Mouse (Mus musculus) cerebral cortex, adult 2 months (tissue): ENCODE data around the gene Krtap5-1.

Source experiments
- WGBS: fragments of 180-500 bp; shearing (Covaris S2); methylation state at CpG from one replicate; pipeline ENCODE4 v1.1.7; 2018; 5-methylcytosine and 5-hydroxymethylcytosine counted together

Krtap5-1 gene

GRCm38 (mm10) chr7:142296108-142296507 is 810 bp downstream of the Krtap5-1 start:
- 35% methylated on average over 4 of the region's 4 CpGs for WGBS

GRCm38 (mm10) chr7:142293851-142294250 is 3.1 kb downstream of the Krtap5-1 start:
- 2% methylated on average over 2 of the region's 2 CpGs for WGBS

GRCm38 (mm10) chr7:142285910-142286612 is 10.9 kb downstream of the Krtap5-1 start:
- 90% methylated on average over 9 of the region's 9 CpGs for WGBS

- WGBS: 25% methylated on average over 23 of the region's 23 CpGs
These were observed 11.6 kb downstream of the Krtap5-1 start for GRCm38 (mm10) chr7:142285130-142285835.

GRCm38 (mm10) chr7:142284615-142285080 is 12.3 kb downstream of the Krtap5-1 start:
- WGBS: under 1% methylated on average over 19 of the region's 19 CpGs

- under 1% methylated on average over 38 of the region's 38 CpGs for WGBS
These were observed 12.8 kb downstream of the Krtap5-1 start for GRCm38 (mm10) chr7:142284023-142284591.

GRCm38 (mm10) chr7:142282847-142283246 is 14.1 kb downstream of the Krtap5-1 start:
- WGBS: 77% methylated on average over 2 of the region's 2 CpGs

- WGBS: 74% methylated on average over 1 of the region's 1 CpGs
These were observed 17.6 kb downstream of the Krtap5-1 start for GRCm38 (mm10) chr7:142279291-142279690.

- 0% methylated on average over 3 of the region's 3 CpGs for WGBS
These were observed 18.7 kb downstream of the Krtap5-1 start for GRCm38 (mm10) chr7:142278183-142278582.

GRCm38 (mm10) chr7:142274263-142274662 is 22.7 kb downstream of the Krtap5-1 start, which contains the start of gene Gm4559:
Gene Gm4559 (minus strand): TSS chr7:142274363.

GRCm38 (mm10) chr7:142258254-142258653 is 38.7 kb downstream of the Krtap5-1 start, which contains the start of gene Gm2431:
Gene Gm2431 (minus strand): TSS chr7:142258354.
- 76% methylated on average over 1 of the region's 1 CpGs for WGBS

GRCm38 (mm10) chr7:142255517-142255916 is 41.4 kb downstream of the Krtap5-1 start:
- 0% methylated on average over 2 of the region's 2 CpGs for WGBS

GRCm38 (mm10) chr7:142249824-142250223 is 47.1 kb downstream of the Krtap5-1 start:
- WGBS: 5% methylated on average over 1 of the region's 1 CpGs
